Mouse (Mus musculus) adrenal gland, adult 8-10 months (tissue): ENCODE results near the gene Mt4. TPM values are rescaled to one million over a fixed set of nuclear protein-coding genes. Genes with fewer than 3 reads are reported as not detected.
A peak's percentile ranks its signal among the peaks of the same experiment; 100 is the strongest.
"Not testable (repeated sequence)": the region's sequence is repeated elsewhere in the genome, so short reads cannot be mapped to it uniquely, and the experiment has no call there.

Source experiments
- DNase-seq: peaks from one replicate; pipeline ENCODE4 v3.0.0; 2022
- total RNA-seq, 4 experiments: library from RNA; stranded (reverse); gene quantifications; 2 replicates each; pipeline ENCODE4 v1.2.4; 2022

Mt4 gene
- not detected for total RNA-seq

DNA sequence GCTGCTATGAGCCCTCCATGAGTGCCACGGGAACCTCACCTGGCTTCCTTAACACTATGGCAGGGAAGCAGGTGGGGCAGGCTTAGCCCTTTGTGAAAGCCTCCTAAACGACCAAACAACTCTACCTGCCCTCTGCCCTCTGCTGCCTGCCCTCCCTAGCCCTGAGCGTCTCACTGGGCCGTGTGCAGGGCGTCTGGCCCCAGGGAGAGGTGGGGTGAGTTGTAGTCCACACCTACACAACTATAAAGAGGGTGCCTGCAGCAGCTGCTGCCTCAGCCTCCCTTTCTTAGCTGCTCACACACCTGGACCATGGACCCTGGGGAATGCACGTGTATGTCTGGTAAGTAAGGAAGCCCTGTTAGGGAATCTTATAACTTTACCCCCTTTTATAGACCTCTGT lies at the start of gene Mt4:
Mt4 (plus strand) TSS at position 265 of the 400 bp plus-strand sequence.
- DNase-seq = no peak

DNA sequence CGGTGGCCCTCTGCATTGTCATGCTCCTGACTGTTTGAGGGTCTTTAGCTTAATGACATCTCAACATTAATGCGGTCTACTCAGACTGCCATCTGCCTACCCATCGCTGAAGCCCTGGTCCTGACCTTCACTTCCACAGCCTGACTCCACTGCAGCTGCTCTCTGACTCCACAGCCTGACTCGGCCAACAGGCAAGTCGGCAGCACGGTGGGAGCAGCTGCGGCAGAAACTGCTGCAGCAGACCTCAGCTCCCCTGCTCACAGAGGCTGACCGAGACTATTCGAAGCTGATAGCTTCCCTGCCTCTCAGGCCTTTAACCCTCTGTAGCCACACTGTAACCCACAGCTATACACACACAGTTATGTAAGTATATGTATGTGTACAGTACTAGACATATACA lies 49.0 kb upstream of the Mt4 start:
- DNase-seq = no peak

DNA sequence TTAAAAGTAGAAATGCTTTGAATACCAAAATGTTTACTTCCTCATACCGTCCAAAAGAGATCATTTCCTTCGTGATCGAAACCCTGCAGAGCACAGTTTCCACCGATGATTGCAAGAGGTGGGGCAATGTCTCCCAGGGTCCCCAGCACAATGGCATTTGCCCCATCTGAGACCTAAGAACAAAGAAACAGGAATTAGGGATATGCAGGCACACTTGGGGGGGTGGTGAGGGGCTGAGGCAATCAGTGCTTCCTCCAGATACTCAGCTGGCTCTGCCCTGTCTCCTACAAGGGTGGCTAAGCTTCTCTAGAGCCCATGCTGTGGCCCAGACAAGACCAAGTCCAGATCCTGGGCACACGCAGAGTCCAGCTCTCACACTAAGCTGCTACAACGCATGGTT lies 47.3 kb upstream of the Mt4 start:
- DNase-seq = no peak

DNA sequence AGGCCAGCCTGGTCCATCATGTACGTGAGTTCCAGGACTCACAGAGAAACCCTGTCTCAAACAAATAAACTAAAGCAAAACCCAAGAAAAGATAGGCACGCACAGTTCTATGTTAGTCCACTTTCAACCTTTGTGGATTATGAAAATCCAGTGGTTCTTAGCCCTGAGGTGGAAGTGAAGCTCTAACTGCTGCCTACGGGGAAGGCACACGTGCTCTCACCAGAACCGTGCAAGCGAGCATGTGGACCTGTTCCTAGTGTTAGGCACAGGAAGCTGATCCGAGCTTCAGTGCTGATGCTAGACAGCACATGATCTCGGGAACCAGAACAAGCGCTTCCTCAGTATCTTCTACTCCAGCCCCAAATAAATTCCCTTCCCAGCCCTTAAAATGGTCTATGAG lies 44.1 kb upstream of the Mt4 start:
- no peak for DNase-seq

DNA sequence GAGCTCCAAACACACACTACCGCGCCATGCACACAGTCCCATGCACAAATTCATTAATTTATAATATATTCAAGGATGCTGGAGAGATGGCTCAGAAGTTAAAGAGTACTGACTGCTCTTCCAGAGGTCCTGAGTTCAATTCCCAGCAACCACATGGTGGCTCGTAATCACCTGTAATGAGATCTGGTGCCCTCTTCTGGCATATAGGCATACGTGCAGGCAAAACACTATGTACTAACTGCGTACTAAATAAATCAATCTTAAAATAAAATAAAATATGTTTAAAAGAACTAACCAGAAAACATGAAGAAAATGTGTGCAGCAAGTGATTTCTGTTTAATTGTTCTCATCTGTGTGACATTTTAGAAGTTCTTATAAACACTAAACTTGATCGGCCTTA lies 42.7 kb upstream of the Mt4 start:
- DNase-seq = no peak

DNA sequence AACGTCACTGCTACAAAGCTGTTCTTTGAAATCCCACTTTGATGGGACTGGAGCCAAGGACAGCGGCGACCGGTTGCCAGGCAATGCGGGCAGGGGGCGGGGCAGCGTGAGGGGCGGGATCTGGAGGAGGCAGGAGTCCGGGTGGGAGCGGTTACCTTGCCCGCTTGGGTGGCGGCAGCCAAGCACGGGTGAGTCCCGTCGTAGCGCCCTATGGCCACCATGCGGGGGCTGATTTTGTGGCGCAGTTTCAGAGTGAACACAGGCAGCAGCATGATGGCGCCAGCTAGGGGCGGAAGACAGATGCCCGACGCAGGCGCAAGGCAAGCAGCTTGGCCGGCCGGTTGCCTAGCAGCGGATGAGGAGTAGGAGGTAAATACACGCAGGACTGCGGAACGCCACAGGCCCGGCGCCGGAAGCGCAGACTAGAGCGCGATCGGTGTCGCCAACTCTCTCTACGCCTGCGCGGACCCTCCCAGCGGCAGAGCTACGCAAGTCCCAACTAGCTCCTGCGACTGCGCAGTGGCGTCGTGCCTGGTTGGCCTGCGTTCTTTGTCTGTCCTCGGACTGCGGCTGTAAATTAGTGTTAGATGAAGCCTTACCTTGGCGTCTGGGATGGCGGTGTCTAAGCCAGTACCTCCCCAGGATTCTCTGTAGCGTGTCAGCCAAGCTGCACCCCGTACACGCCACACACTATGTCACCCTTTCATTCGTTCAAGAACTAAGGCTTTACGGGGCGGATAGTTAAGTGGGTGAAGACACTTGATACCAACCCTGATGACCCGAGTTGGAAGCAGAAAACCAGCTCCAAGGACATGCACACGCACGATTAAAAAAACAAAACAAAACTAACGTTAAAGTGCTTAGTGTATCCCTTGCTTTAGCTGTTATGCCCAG lies 38.7 kb upstream of the Mt4 start, which contains the start of gene Bbs2:
Bbs2 (minus strand) TSS at position 848 of the 894 bp plus-strand sequence.
- DNase-seq = peak; percentile 99

DNA sequence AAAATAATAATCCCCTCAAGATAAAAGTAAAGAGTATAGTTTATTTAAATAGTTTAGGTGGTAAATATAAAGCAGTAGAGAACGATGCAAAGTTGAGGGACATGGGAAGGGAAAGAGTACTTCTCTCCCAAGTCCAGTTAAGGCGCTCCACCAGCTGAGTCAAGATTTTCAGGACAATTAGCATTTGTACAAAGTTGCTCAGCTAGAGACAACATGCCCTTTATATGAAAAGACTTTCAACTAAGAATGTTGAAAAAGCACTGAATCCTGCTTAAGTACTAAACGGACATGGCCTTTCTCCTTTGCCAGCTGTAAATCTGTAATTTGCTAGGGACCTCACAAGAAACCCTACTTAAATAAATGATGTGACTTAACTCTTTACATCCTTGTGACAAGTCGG lies 38.0 kb upstream of the Mt4 start:
- DNase-seq = no peak

DNA sequence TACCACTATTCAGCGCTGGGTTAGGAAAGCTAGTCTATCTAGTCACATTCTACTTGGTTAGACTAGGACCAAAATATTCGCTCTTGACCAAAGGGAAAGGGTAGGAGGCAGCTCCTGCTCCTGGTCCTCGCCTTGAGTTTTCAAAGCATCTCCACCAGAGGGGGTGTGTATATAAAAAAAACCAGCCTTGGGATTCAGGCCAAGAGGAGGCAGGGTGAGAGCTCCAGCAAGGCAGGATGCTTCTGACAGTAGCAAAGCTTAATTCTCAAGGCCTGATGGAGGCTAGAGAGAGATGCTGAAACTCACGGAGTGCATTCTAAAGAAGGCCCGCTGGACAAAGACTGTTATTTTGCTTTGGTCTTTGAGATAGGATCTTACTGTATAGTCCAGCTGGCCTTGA lies 32.9 kb upstream of the Mt4 start:
- DNase-seq = no peak

DNA sequence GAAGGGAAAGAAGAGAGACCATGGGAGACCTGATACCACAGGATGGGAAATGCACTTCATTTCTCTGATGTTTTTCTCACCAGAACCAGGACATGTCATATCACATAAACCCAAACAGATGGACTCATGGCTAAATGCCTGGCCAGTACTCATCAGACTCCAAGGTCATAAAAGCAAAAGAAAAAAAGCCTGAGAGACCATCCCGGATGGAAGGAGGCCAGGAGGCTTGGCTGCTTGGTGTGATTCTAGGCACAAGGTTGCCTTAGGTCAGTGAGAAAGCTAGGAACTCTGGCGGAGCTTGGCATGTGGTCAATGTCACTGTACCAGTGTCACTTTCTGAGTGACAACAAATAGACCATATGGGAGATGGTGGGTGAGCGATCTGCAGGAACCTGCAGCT lies 29.1 kb upstream of the Mt4 start:
- peak; percentile 49 for DNase-seq

DNA sequence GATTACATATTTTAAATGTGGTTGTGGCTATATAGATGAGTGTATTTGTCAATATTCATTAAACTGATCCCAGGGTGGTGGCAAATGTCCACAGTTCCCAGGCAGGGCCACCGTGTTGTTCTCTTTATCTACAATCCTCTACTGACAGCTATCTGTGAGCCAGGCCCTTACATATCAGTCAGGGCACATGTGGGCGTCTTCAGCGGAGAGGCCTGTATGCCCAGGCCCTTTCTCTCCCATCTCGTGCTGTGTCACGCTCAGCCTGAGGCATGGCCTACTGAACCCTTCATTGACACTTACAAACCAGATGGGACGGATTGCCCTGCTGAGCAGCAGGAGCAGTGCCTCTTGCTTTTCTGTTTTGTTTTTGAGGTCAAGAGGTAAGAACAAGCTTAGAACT lies 27.6 kb upstream of the Mt4 start:
- no peak for DNase-seq

DNA sequence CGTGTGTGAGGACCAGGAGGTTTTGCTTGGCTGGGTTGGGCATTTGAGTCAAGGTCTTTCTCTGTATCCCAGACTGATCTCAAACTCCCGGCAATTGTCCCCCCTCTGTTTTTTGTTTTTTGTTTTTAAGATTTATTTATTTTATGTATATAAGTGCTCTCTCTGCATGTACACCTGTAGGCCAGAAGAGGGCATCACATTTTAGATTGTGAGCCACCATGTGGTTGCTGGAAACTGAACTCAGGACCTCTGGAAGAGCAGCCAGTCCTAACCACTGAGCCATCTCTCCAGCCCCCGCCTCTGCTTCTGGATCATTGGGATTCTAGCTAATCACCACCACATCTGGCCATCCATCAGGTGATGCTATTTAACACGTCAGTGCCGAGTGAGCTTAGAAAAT lies 27.2 kb upstream of the Mt4 start:
- no peak for DNase-seq

DNA sequence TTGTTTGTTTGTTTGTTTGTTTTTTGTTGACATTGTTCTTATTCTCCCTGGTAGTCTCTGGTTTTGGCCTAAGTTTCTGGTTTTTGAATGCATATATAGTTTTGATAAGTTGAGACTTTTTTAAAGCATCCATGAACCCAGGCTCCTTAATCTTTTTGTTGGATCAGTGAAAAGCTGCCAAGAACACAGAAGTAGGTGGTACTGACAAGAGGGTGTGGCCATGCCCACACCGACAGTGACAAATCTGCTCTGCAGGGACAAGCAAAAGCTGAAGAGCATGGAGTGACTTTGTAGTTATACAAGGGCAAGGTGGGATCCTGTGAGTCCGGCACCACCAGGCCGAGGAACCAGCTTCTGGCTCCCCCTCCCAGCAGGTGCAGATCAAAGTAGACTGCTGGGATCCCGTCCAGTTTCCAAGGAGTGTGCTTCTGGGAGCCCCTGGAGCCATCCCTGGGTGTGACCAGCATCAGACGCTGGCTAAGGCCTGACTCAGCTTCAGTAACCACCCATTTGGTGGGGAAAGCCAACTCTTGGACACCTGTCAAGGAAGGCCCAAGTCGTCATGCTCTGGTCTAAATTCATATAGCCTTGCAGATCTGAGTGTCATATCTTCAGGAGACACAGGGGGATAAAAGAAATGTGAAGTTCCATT lies 26.3 kb upstream of the Mt4 start:
- DNase-seq = no peak

DNA sequence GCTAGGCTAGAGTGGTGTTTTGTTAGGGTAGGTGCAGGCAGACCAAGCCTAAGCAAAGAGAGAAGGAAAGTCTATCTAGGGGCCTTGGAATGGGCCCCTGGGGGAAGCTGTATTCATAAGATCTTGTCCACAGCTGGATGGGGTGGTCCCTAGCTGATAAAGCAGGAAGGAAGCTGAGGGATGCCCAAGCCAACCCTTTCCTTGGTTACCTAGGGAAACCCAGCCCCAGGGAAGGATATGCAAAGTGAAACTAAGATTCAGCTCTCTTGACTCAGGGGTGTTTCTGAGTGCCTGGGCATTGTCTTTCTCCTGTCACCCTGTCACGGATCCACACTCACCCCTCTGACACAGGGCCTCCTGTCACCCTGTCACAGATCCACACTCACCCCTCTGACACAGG lies 23.6 kb upstream of the Mt4 start:
- DNase-seq = no peak

DNA sequence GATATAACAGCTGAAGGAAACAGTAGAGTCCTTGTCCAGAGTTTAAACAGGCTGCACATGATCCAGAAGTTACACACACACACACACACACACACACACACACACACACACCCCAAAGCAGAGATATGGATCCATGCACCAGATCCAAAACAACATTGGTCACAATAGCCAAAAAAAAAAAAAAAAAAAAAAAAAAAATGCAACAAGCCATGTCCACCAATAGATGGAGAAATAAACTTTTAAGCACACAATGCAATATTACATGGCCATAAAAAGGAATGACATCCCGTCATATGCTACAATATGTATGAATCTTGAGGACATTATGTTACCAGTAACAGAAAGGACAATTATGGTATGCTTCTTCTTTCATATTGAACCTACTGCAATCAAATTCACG lies 23.0 kb upstream of the Mt4 start:
- no peak for DNase-seq

DNA sequence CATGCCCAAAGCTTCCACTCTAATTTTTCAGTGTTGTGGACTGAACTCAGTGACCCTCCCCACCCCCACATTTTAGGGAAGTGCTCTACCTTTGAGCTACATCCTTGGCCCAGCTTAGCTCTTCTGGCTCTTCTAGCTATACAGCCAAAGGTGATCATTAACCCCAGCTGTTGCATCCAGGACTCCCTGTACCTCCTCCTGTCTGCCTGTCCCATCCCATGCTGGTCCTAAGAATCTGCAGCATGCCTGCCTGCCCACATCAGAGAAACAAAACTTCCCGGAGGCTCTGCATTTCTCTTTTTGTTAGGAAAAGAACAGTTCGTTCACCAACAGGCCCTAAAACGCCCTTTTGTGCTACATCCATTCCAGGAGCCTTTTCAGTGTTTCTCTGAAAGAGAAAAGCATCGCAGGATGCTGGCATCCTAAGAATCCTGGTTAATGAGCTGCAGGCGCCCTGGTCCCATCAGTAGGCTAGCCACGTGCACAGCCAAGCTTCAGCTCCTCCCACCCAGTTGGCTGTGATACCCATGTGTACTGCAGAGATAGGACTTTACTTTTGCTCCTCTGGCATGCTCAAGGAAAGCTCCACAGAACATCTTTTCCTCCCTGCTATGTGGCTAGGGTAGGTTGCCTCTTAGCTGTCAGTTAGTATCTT lies 18.1 kb upstream of the Mt4 start:
- DNase-seq = no peak

DNA sequence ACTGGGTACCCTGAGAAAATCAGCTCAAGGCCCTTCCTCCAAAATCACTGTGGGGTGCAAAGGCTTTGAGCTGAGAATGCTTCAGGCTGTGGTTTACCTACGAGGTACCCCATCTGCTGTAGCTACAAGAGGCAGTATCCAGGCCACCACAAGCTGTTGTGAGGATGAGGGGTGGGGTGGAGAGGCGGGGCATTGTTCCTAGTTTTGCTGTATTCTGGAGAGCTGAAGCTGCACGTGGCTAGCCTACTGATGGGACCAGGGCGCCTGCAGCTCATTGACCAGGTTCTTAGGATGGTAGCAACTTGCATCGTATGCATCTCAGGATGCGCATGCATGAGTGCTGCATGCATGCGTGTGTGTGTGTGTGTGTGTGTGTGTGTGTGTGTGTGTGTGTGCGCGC lies 15.4 kb upstream of the Mt4 start:
- DNase-seq = no peak

DNA sequence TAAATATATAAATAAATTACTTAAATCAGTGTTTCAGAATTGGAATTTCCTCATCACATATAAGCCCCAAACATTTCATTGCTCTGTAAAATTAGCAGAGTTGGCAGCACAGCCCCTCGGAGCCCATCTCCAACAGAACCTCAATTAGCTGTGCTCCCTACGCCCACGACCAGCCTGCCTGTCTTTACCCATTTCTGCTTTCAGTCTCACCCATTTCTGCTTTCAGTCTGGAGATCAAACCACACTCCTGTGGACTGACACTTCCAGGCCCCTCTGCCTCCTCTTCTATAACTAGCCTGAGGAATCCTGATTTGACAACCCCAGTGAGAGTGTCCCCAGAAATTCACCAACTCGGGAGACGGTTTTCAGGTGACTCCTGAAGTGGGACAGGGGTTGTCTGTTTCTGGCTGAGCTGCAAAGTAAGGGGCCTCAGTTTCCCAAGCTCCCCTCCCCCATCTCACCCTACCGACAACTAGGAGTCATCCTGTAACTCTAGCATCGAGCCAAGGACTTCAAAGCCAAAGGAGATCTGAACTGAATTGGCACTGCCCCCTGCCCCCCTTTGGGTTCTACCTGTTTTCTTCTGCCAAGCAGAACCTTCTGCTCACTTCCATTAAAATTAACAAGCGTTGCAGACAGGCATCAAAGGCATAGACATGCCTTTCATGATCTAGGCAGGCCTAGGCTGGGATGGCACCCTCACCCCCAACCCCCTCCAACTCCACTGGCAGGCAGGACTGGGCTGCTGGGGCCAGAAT lies 14.1 kb upstream of the Mt4 start:
- no peak for DNase-seq

DNA sequence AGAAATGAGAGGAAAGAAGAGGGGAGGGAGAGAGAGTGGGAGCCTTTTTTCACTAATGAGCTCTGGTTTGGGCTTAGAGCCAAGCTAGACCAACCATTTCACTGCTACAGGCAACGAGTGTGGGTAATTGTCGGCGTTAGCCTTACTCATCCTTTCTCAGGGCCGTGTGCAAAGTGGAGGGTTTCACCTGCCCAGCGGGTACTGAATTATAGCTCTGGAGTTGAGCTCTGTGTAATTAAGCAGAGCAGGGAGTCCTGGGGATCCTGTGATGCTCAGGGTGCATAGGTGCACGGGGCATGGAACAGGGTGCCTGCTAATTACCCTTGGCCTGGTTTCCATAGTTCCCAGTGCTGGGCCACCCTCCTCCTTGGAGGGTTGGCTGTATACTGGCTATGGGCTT lies 9.3 kb upstream of the Mt4 start:
- no peak for DNase-seq

DNA sequence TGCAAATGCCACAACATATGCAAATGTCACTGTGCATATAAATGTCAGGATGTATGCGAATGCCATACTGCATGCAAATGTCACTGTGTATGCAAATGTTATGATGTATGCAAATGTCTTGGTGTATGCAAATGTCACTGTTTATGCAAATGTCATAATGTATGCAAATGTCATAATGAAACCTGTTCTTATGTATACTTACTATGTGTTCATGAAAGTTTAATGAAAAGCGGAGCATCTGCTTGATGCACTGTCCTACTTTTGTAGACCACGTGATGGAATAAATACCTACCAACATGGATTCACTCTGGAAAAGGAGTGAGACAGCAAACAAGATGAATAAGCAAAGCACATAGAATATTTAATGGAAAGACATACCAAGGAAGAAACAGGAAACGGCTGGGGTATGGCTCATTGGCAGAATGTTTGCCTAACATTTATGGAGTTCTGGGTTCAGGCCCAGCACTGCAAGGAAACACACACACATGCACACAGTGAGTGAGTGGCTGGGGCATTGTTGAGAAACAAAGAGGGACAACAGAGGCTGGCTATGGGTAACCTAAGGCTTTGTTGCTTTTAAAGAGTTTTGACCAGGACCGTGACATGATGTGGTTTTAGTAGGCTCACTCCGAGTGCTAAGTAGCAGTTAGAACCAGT lies 7.7 kb upstream of the Mt4 start:
- DNase-seq = no peak

DNA sequence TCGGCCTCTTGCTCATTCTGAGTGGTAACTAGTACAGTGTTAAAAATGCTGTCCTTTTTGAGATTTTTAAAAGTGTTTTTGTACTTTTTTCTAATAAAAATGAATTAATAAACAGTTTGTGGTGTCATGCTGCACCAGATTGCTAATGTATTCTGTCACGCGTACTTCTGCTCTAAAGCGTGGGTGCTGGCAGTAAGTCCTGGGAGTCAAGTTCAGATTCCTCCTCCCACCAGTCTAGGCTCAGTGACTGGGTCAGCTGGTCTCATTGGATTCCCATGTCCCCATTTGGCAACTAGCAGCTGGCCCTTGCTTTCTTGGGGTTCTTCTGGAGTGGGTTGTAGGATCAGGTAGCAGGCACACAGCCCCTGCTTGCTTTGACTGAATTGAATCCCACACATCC lies 6.9 kb upstream of the Mt4 start:
- DNase-seq = no peak

DNA sequence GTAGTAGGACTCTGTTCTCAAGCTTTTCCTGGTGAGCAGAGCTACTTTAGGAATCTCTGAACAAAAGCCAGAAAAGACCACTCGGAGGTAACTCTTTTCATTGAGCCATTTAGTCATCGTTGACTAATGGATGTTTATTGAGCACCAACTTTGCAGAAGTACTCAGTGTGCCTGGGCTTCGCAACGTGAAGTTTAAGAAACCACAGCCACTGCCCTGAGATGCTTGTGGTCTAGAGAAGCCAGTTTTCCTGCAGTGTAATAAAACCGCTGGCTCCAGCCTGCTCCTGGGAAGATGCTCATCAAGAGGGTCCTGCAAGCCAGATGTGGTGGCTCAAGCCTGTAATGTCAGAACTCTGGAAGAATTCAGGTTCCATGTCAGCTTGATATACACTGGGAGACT lies 4.9 kb upstream of the Mt4 start:
- DNase-seq = no peak

DNA sequence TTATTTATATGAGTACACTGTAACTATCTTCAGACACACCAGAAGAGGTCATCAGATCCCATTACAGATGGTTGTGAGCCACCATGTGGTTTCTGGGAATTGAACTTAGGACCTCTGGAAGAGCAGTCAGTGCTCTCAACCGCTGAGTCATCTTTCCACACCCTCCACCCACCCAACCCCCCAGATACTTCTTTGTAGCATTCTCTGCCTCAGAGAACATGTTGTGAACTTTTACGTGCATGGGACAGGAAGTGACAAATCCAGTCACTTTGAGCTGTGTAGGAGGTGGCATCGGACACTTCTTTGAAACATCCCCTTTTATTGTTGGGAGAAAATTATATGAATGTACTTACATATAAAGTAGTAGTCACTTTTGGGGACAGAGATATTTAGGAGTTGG lies 2.4 kb upstream of the Mt4 start:
- not testable (repeated sequence) for DNase-seq
